Mouse (Mus musculus) spleen, embryonic (tissue): ENCODE results near the gene 1700013G24Rik.
"Not testable (repeated sequence)": the region's sequence is repeated elsewhere in the genome, so short reads cannot be mapped to it uniquely, and the experiment has no call there.

Source experiments
- CTCF ChIA-PET: fragments of 350-600 bp; sonication (Branson Sonifier 250); formaldehyde crosslinking; loops from one replicate; lab custom pipeline; 2022; lab: Charles Lee

The 1700013G24Rik gene

GRCm38 (mm10) chr4:137453234-137453767 is at the start of gene 1700013G24Rik:
1700013G24Rik (plus strand) TSS chr4:137453284.
- CTCF ChIA-PET = no interaction called here

DNA sequence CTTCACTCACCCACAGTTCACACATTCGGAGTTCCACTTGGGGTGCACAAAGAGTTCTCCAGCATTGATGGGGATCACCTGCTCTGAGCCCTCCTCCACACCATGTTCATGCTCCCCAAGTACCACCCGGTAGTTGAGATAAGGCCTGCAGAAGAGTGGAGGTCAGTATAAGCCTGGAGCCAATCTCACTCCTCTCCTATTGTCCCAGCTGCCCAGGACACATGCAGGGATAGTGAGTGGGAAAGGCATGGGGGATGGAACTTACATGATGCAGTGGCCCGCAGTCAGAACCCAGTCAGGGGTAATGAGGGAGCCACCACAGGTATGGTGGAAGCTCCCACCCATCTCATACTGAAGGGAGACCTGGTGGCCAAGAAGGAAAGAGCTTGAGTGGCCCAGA is 47.5 kb upstream of the 1700013G24Rik start:
- CTCF ChIA-PET = no interaction called here

DNA sequence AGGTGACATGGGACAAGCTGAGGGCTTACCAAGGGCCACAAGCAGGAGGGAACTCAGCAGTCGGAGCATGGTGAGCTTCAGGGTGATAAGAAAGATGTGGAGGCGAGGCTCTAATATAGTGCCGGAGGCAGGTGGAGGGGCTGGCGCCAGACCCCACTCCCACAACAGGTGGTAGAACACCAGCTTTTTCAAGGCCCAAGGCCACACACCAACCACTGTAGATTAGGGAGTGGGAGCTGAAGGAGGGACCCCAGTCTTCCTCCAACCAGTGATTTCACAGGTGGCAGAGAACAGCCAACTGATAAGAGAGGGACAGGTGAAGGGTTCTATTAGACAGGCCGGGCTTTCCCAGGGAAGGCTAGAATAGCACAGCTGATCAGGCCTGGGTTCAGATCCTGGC is 43.4 kb upstream of the 1700013G24Rik start, which contains the start of gene Cela3a:
Gene Cela3a, minus strand, starts transcription at position 101 of the 400 bp plus-strand sequence.
- CTCF ChIA-PET = no interaction called here

GRCm38 (mm10) chr4:137412185-137412709 is 40.8 kb upstream of the 1700013G24Rik start:
- CTCF ChIA-PET = not testable (repeated sequence)

- CTCF ChIA-PET = no interaction called here
Measured at GRCm38 (mm10) chr4:137414936-137415335, 38.1 kb upstream of the 1700013G24Rik start.

DNA sequence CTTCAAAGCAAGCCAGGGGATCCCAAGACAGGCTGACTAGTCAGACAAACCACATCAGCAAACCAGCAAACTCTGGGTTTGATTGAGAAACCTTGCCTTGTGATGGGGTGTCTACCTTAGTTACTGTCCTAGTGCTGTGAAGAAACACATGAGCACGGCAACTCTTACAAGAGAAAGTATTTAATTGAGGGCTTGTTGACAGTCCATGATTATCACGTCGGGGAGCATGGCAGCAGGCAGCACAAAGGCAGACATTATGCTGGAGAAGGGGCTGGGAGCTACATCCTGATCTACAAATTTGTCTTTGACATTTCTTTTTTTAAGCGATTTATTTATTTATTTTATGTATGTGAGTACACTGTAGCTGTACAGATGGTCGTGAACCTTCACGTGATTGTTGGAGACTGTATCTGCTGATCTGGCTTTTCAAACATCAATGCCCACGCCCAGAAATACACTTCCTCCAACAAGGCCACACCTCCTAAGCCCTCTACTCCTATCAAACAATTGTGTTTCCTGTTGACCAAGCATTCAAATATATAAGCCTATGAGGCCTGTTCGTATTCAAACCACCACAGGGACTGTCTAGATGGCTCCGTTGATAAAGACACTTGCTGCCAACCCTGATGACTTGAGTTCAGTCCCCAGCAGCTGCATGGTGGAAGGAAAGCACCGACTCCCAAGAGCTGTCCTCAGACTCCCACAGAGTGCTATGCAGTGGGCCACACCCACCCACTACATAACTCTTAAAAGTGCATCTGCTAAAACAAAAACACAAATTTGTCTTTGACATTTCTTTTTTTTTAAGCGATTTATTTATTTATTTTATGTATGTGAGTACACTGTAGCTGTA is 35.1 kb upstream of the 1700013G24Rik start:
- CTCF ChIA-PET = no interaction called here

- CTCF ChIA-PET = interaction anchor here (0.7 kb wide), 1 partner anchor 123 kb away, joined by 3 read pairs; no protein-coding TSS in a partner anchor
Measured at GRCm38 (mm10) chr4:137430502-137430901, 22.6 kb upstream of the 1700013G24Rik start, which contains the start of gene Cela3b. Cela3b (minus strand) TSS chr4:137430540.

DNA sequence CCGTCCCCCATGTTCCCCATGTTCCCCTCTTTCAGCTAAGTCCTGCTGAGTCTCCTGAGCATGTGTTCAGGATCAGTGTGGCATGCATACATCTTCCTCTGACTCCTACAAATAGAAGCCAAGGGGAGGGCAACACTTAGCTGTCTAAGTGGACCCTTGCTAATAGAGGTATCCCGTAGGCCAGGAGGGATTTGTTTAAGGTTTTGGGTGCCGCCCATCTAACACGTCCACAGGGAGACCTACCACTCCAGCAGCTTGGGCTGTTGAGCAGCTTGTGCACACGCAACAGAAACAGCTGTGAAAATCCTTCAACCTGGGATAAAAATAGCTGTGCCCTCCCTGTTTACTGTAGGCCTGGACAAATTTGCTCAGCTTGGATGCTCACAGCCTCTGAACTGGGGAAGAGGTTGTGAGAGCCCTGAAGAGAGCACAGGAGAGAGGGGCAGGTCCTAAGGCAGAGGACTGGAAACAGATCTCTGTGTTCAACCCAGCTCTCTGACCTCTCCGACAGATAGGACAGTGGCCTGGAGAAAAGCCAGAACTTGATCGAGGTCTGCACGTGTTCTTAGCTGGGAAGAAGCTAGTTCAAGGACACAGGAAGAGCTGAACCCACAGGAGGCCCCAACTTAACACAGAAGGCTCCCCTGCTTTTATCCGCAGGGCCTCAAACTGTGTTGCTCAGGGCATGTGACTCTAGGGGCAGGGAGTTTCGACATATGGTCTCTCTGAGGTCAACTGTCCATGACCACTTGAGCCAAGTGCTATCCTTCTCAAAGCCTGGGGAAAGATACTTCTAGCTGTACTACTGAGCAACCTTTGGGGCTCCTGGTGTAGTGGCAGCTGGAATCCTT is 20.2 kb upstream of the 1700013G24Rik start:
- CTCF ChIA-PET = interaction anchor here (0.6 kb wide), 1 partner anchor 93 kb away, joined by 4 read pairs; no protein-coding TSS in a partner anchor

DNA sequence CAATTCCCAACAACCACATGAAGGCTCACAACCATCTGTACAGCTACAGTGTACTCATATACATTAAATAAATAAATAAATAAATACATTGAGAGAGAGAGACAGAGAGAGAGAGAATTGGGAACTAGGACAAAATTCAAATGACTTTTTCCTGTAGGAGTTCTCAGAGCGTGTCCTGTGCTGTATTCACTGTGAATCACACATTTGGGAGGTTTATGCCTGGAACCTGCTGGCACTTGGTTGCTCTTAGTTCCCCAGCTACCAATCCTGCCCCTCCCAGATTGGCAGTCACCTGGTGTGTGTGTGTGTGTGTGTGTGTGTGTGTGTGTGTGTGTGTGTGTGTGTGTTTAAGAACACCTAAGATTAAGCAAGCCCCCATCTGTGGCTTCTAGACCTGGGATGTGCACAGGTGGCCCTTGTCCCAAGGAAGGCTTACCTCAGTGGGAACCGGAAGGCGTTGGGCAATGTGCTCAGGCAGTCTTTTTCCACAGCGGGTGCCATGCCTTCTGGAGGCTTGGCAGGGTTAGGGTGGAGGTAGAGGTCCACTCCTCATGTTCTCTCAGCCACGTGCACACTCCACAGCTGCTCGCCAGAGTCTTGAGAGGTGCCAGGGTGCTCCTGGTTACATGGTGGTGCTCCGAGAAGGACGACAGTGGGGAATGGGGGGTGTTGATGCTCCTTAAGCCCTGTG is 16.0 kb upstream of the 1700013G24Rik start:
- CTCF ChIA-PET = no interaction called here

DNA sequence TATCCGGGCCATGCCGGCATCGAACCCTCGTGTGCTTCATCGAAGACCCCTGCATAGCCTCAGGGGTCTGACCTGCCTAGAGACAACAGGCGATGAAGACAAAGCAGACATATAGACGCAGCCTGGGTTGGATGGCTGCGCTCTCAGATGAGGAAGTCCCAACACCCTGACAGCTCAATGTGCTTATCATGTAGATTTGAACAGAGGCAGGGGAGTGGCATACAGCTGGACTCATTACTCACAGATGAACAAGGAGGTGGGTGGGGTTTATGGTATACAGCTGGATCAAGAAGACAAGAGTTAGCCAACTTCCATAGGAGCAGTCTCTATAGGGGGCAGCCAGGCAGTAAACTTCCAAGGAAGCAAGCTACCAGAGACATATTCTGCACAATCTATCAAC is 14.2 kb upstream of the 1700013G24Rik start:
- CTCF ChIA-PET = no interaction called here

DNA sequence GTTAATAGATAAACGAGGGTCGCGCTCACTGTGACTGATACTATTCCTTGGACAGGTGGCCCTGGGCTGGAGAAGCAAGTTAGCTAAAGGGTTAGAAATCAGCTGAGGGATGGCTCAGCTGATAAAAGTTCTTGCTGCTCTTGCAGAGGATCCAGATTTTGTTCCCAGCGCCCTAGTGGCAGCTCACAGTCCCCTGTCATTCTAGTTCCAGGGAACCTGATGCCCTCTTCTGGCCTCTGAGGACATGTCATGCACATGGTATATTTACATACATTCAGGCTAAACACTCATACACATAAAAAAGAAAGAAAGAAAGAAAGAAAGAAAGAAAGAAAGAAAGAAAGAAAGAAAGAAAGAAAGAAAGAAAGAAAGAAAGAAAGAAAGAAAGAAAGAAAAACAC is 11.8 kb upstream of the 1700013G24Rik start:
- CTCF ChIA-PET = no interaction called here

GRCm38 (mm10) chr4:137443625-137444024 is 9.5 kb upstream of the 1700013G24Rik start:
- CTCF ChIA-PET = interaction anchor here (0.6 to 1.0 kb wide), 2 partner anchors 74 to 89 kb away, joined by 3 to 4 read pairs; no protein-coding TSS in a partner anchor

DNA sequence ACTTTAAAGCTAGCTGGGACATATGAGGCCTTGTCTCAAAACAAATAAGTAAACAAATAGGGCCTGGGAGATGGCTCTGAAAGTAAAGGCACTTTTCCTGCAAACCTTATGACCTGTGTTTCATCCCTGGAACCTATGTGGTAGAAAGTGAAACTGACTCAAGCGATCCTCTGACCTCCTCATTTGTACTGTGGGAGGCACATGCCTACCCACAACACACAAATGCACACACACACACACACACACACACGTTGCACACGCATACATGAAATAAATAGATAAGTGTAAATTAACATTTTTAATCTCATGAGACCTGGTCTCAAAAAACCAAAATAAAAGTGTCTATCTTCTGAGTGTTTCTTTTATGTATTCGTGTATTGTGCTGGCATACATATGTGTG is 7.2 kb upstream of the 1700013G24Rik start:
- CTCF ChIA-PET = no interaction called here

DNA sequence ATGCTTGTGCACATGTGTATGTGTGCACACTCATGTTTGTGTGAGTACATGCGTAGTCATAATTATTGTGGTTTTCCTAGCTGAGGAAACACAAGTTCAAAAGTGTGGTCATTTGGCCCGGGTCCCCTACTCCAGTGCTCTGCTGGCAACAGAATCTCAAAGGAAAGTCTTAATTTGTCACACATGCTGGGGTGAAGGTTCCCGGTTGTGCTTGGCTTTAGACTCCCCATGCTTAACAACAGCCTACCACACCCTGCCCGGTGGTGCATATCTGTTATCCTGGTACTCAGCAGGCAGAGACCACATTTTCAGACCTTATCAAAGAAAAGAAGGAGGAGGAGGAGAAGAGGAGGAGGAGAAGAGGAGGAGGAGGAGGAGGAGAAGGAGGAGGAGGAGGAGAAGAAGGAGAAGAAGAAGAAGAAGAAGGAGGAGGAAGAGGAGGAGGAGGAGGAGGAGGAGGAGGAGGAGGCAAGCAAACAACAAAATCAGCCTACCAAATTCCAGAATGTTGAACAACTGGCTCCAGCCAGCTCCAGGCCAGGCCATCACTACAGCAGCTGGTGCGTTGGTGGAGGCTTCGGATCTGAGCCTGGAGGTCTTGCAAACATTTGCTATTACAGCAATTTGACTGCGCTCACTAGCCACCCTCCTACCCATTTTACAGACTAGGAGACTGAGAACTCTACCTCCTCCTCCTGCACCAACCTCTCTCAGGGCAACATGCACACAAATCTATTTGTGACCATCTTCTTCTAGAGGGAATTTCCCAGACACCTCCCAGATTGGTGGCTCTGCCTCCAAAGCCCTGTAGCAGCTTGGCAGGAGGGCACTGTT is 5.5 kb upstream of the 1700013G24Rik start:
- CTCF ChIA-PET = no interaction called here

DNA sequence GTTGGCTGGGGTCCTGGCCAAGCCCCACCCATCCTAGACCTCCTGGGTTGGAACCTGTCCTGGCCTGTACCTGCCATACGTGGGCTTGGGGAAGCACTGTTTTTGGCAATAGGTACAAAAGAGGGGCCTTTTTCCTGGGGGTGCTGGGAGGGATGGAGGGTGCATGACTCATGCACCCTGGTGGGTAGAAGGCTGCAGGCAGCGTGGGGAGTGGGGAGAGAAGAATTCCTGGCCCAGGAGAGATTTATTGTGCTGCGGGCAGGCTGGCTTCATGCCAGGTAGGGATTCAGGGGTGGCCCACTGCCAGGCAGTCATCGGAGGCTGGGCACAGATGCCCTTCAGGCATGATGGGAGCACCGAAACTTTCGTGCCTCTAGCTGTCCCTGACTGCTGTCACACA is 4.9 kb upstream of the 1700013G24Rik start:
- CTCF ChIA-PET = no interaction called here

DNA sequence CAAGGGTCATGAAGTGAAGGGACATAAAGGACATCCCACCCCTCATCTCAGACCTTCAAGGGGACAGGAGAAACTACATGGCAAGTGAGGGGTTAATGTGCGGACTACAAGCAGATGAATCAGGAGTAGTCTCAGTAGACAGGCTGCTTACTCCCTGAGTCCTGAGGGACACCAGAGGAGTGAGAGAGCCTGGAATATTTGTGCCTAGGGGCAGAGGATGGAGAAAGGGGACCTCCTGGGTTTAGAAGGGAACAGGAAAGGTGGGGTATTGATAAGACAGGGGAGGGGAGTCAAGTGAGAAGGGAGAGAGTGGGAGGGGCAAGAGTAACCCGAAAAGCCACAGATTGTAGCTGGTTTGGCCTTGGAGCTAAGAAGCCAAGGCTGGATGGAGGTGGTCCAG is 4.4 kb upstream of the 1700013G24Rik start:
- CTCF ChIA-PET = interaction anchor here (0.6 kb wide), 1 partner anchor 97 kb away, joined by 11 read pairs; no protein-coding TSS in a partner anchor

GRCm38 (mm10) chr4:137449132-137449531 is 4.0 kb upstream of the 1700013G24Rik start:
- CTCF ChIA-PET = interaction anchor here (0.6 kb wide), 1 partner anchor 98 kb away, joined by 11 read pairs; no protein-coding TSS in a partner anchor

DNA sequence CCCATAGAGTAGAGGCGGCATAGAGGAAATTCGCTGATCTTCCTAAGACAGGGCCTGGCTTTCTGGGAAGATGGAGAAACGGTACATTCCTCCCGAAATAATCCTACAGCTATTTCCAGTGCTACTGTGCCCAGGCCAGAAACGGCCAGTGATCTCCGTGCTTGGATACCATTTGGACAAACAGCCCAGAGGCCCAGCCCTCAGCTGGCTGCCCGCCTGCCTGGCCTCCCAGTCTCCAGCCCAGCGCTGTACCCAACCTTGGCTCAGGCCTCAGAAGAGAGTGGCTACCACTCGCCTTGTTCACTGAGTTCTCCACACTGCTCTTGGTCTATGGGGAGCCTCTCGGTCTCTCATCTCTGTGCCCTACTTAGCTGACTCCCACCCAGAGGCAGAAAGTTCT is 3.4 kb upstream of the 1700013G24Rik start:
- CTCF ChIA-PET = no interaction called here

GRCm38 (mm10) chr4:137452190-137452589 is 894 bp upstream of the 1700013G24Rik start:
- CTCF ChIA-PET = no interaction called here

- CTCF ChIA-PET = no interaction called here
Measured at GRCm38 (mm10) chr4:137454582-137454981, 1.5 kb downstream of the 1700013G24Rik start.
